20 mouse cellular contexts compared by ENCODE assay signal in the genomic region with DNA sequence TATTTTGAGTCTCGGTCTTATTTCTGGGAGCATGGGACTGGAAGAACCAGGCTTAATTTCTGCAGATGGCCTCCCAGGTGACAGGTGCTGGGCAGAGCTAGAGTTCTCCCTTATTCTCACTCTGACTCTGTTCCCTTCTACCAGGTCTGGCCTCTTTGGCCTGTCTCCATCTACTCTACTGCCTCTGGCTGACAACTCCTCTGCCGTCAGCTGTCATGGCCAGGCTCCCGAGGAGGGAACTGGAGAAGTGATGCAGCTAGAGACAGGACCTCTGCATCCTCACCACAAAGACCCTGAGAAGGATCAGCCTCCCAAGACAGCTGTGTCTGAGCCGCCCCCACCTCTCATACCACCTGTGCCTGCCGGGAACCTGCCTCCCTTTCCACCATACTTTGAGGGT. TPM values are rescaled to one million over a fixed set of nuclear protein-coding genes. Genes with fewer than 3 reads are reported as not detected.
"Had no signal": no experiment of that assay in that cellular context is flagged by ENCODE, and none has a peak within 500 bp of the region (broad histone marks: within the 10 kb centered on the region; RNA-seq: fewer than 3 reads in every experiment).

No protein-coding gene starts in this region.

- H3K4me3 ChIP-seq: lung, embryonic 15.5 days; megakaryocyte, embryonic 14.5 days; midbrain, embryonic 13.5 days; midbrain, embryonic 15.5 days; neural tube, embryonic 12.5 days had no signal

- DNase-seq: liver, postnatal 0 days; lung, adult 2 months; lung, postnatal 14 days; lung, postnatal 36 days; right cerebral cortex, postnatal 14 days; spleen, adult 18-20 months; thymus, adult 2 months; thymus, postnatal 25 days; thymus, postnatal 4 days had no signal

- H3K9ac ChIP-seq: liver, postnatal 0 days; lung, embryonic 15.5 days; midbrain, embryonic 13.5 days; midbrain, embryonic 15.5 days; neural tube, embryonic 12.5 days had no signal

- H3K36me3 ChIP-seq: midbrain, embryonic 15.5 days had no signal

- H3K4me2 ChIP-seq: lung, embryonic 15.5 days; midbrain, embryonic 11.5 days; midbrain, embryonic 13.5 days; midbrain, embryonic 15.5 days; neural tube, embryonic 12.5 days had no signal

- H3K9me3 ChIP-seq: lung, embryonic 15.5 days; megakaryocyte, embryonic 14.5 days; midbrain, embryonic 13.5 days; midbrain, embryonic 15.5 days; neural tube, embryonic 12.5 days had no signal

- H3K27ac ChIP-seq: lung, embryonic 15.5 days; macrophage; midbrain, embryonic 13.5 days; midbrain, embryonic 15.5 days; neural tube, embryonic 12.5 days had no signal

- H3K27me3 ChIP-seq: lung, embryonic 15.5 days; megakaryocyte, embryonic 14.5 days had no signal

- ATAC-seq: liver, postnatal 0 days; lung, postnatal 0 days; midbrain, embryonic 13.5 days; midbrain, embryonic 15.5 days had no signal

RNA-seq across cellular contexts. Expression of a gene that starts 41.5 kb away (rescaled TPM):
- total RNA-seq: megakaryocyte progenitor cell, adult 5-6 weeks; neutrophil, adult 5-6 weeks had no signal
- polyA plus RNA-seq: liver, postnatal 0 days had no signal

RNA-seq across cellular contexts. Expression of a gene that starts 41.8 kb away (rescaled TPM):
- total RNA-seq: monocyte, adult 5-6 weeks had no signal
